Mouse (Mus musculus): ENCODE results near the gene Trim80. TPM values are rescaled to one million over a fixed set of nuclear protein-coding genes. Genes with fewer than 3 reads are reported as not detected.
"Not testable (repeated sequence)": the region's sequence is repeated elsewhere in the genome, so short reads cannot be mapped to it uniquely, and the experiment has no call there.

Trim80 gene
- polyA plus RNA-seq, 1 experiment, result not detected

DNA sequence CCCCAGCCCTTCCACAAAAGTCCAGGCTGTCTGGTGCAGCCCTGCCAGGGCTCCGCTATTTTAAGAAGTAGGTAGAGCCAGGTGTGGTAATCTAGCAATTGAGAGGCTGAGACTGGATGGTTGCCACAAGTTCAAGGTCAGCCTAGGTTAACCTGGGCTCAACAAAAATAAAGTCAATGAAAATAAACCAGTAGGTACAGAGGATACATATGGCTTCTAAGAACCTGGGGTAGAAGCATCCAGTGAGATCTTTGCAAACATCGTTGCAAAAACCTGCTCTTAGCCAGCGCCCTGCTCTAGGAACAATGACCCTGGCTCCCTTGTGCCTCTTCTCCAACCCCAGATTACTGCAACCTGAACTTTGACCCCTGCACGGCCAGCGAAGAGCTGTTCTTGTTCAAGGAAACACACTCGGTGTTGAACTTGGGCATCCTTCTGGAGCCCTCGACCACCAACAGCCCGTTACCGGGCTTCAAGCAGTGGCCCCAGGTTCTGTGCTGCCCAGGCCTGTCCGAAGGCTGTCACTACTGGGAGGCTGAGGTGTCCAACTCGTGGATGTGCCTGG, 7.1 kb downstream of the Trim80 start:
- Histone ChIP-seq H3K4me1 (ENCODE audit: control insufficient read depth, insufficient read depth, low read length) (no peaks in the 10 kb centered on the region), H3K27ac (ENCODE audit: insufficient read depth, low read depth, low read length) (no peak overlapping the region), H3K4me3 (ENCODE audit: insufficient read depth, low read length) (no peak overlapping the region)
- TF ChIP-seq POLR2A (IDR thresholded peaks at IDR 0.05; ENCODE audit: borderline replicate concordance, low read depth, low read length) (no peak), CTCF (IDR thresholded peaks at IDR 0.05; ENCODE audit: low read depth, low read length) (no peak)

DNA sequence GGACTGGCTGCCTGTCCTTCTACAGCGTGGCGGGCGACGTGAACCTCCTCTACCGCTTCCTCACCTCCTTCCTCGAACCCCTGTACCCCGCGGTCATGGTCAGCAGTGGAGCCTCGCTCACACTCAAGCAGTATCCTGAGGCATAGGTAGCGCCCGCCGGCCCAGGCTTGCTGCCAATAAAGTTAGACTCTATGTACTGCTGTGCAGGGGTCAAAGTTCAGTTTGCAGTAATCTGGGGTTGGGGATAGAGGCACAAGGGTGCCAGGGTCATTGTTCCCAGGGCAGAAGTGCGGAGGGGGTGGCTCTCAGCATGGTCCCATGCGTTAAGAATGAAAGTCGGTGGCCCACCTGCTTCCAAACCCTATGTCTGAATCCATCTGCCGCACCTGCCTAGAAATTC, 7.7 kb downstream of the Trim80 start:
- TF ChIP-seq POLR2A (IDR thresholded peaks at IDR 0.05; ENCODE audit: borderline replicate concordance, low read depth, low read length) (no peak), CTCF (IDR thresholded peaks at IDR 0.05; ENCODE audit: low read depth, low read length) (no peak)
- no peaks in the 10 kb centered on the region for H3K4me1 ChIP-seq (ENCODE audit: control insufficient read depth, insufficient read depth, low read length)
- H3K4me3 ChIP-seq (ENCODE audit: insufficient read depth, low read length), result no peak overlapping the region
- H3K27ac ChIP-seq (ENCODE audit: insufficient read depth, low read depth, low read length), result no peak overlapping the region

- Histone ChIP-seq H3K4me1 (ENCODE audit: control insufficient read depth, insufficient read depth, low read length) (no peaks in the 10 kb centered on the region), H3K27ac (ENCODE audit: insufficient read depth, low read depth, low read length) (no peak overlapping the region), H3K4me3 (ENCODE audit: insufficient read depth, low read length) (no peak overlapping the region)
- TF ChIP-seq POLR2A (IDR thresholded peaks at IDR 0.05; ENCODE audit: borderline replicate concordance, low read depth, low read length), result no peak
These were observed 8.7 kb downstream of the Trim80 start for GRCm38 (mm10) chr11:115448998-115449397.

GRCm38 (mm10) chr11:115450176-115450575, 9.8 kb downstream of the Trim80 start:
- H3K27ac ChIP-seq (ENCODE audit: insufficient read depth, low read depth, low read length), result no peak overlapping the region
- H3K4me3 ChIP-seq (ENCODE audit: insufficient read depth, low read length), result no peak overlapping the region
- TF ChIP-seq POLR2A (IDR thresholded peaks at IDR 0.05; ENCODE audit: borderline replicate concordance, low read depth, low read length), result no peak

DNA sequence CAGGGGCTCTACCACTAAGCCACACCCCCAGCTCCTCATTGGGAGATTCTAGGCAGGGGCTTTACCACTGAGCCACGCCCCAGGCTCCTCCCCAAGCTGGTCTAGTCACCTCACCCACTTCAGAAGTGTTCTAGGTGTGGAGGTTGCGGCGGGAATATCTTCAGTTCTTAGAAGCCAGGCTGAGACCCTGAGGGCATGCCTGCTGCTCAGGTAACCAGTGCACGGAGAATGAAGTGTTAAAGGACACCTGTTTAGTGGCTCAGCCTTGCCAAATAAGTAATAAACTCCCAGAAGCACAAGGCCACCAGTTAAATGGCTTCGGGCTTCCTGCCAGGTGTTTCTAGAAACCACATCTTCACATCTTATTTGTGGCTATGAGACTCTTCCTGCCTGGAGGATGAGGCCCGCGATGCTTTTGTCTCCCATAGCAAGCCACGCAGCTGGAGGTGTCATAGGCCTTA, 11.5 kb downstream of the Trim80 start:
- no peak overlapping the region for H3K4me3 ChIP-seq (ENCODE audit: insufficient read depth, low read length)
- no peaks in the 10 kb centered on the region for H3K4me1 ChIP-seq (ENCODE audit: control insufficient read depth, insufficient read depth, low read length)
- TF ChIP-seq CTCF (IDR thresholded peaks at IDR 0.05; ENCODE audit: low read depth, low read length) (no peak), POLR2A (IDR thresholded peaks at IDR 0.05; ENCODE audit: borderline replicate concordance, low read depth, low read length) (no peak)
- no peak overlapping the region for H3K27ac ChIP-seq (ENCODE audit: insufficient read depth, low read depth, low read length)

More at GRCm38 (mm10) chr11:115450176-115450575, 9.8 kb downstream of the Trim80 start:
- H3K4me1 ChIP-seq (ENCODE audit: control insufficient read depth, insufficient read depth, low read length), result no peaks in the 10 kb centered on the region

GRCm38 (mm10) chr11:115452281-115452860, 12.0 kb downstream of the Trim80 start:
- no peak overlapping the region for H3K4me3 ChIP-seq (ENCODE audit: insufficient read depth, low read length)
- no peak overlapping the region for H3K27ac ChIP-seq (ENCODE audit: insufficient read depth, low read depth, low read length)
- no peak for TF ChIP-seq CTCF (IDR thresholded peaks at IDR 0.05; ENCODE audit: low read depth, low read length)
- TF ChIP-seq POLR2A (IDR thresholded peaks at IDR 0.05; ENCODE audit: borderline replicate concordance, low read depth, low read length), result no peak
- H3K4me1 ChIP-seq (ENCODE audit: control insufficient read depth, insufficient read depth, low read length), result no peaks in the 10 kb centered on the region

- H3K4me1 ChIP-seq (ENCODE audit: control insufficient read depth, insufficient read depth, low read length), result no peaks in the 10 kb centered on the region
- H3K4me3 ChIP-seq (ENCODE audit: insufficient read depth, low read length), result no peak overlapping the region
- no peak overlapping the region for H3K27ac ChIP-seq (ENCODE audit: insufficient read depth, low read depth, low read length)
- TF ChIP-seq CTCF (IDR thresholded peaks at IDR 0.05; ENCODE audit: low read depth, low read length) (no peak), POLR2A (IDR thresholded peaks at IDR 0.05; ENCODE audit: borderline replicate concordance, low read depth, low read length) (no peak)
These were observed 13.0 kb downstream of the Trim80 start for GRCm38 (mm10) chr11:115453306-115453705.

GRCm38 (mm10) chr11:115454822-115455221, 14.5 kb downstream of the Trim80 start:
- not testable (repeated sequence) for H3K4me3 ChIP-seq (ENCODE audit: insufficient read depth, low read length); H3K27ac ChIP-seq (ENCODE audit: insufficient read depth, low read depth, low read length); H3K4me1 ChIP-seq (ENCODE audit: control insufficient read depth, insufficient read depth, low read length)

DNA sequence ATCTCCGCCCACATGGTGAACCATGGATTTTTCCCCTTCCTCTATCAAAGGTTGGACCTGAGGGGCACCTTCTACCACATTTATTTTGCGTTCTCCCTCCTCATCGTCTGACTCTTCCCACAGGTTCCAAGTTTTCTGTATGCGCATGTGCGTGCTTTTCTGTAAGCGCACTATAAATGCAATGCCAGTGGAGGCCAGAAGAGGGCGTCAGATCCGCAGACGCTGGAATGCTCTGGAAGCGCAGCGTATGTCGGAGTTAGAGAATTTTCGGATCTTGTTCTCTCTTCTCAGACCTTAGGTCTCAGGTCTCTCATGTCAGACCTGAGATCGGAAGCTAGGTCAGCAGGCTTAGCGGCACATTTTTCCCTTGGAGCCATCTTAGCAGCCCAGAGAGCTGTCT, 15.3 kb downstream of the Trim80 start:
- TF ChIP-seq POLR2A (IDR thresholded peaks at IDR 0.05; ENCODE audit: borderline replicate concordance, low read depth, low read length), result no peak
- TF ChIP-seq CTCF (IDR thresholded peaks at IDR 0.05; ENCODE audit: low read depth, low read length), result no peak; the same call in 1 of the 2 replicates
- Histone ChIP-seq H3K4me3 (ENCODE audit: insufficient read depth, low read length) (no peak overlapping the region), H3K4me1 (ENCODE audit: control insufficient read depth, insufficient read depth, low read length) (no peaks in the 10 kb centered on the region), H3K27ac (ENCODE audit: insufficient read depth, low read depth, low read length) (no peak overlapping the region)

DNA sequence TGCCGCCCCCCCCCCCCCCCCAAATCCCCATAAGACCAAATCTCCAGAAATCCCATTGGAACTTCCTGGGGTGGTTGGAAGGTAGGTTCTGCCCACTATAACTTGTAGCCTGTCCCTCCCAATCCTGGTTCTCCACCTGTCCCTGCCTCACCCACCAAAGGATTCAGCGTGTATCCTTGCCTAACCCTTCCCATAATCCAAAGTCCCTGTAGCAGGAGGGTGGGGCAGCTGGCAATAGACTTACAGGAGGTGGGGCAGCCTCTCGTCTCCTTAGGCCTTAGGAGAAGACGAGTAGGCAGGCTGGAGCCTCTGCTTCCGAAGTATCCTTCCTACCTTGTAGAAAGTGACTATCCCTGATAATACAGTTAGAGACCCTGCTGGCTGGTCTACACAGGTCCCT, 15.8 kb downstream of the Trim80 start:
- Histone ChIP-seq H3K4me3 (ENCODE audit: insufficient read depth, low read length) (no peak overlapping the region), H3K4me1 (ENCODE audit: control insufficient read depth, insufficient read depth, low read length) (no peaks in the 10 kb centered on the region), H3K27ac (ENCODE audit: insufficient read depth, low read depth, low read length) (no peak overlapping the region)
- TF ChIP-seq CTCF (IDR thresholded peaks at IDR 0.05; ENCODE audit: low read depth, low read length) (no peak), POLR2A (IDR thresholded peaks at IDR 0.05; ENCODE audit: borderline replicate concordance, low read depth, low read length) (no peak)

- H3K27ac ChIP-seq (ENCODE audit: insufficient read depth, low read depth, low read length), result no peak overlapping the region
- no peak overlapping the region for H3K4me3 ChIP-seq (ENCODE audit: insufficient read depth, low read length)
- no peak for TF ChIP-seq CTCF (IDR thresholded peaks at IDR 0.05; ENCODE audit: low read depth, low read length)
- no peak for TF ChIP-seq POLR2A (IDR thresholded peaks at IDR 0.05; ENCODE audit: borderline replicate concordance, low read depth, low read length)
- H3K4me1 ChIP-seq (ENCODE audit: control insufficient read depth, insufficient read depth, low read length), result no peaks in the 10 kb centered on the region
These were observed 17.1 kb downstream of the Trim80 start for GRCm38 (mm10) chr11:115457405-115457804.
